Mouse (Mus musculus) embryonic facial prominence, embryonic 10.5 days (tissue): ENCODE results near the gene Hyou1. TPM values are rescaled to one million over a fixed set of nuclear protein-coding genes. Genes with fewer than 3 reads are reported as not detected.

Experiments used
- microRNA-seq: library from miRNA; unstranded; fragments of <30 nt; microRNA quantifications from one replicate; pipeline ENCODE4, GENCODE M21; 2017
- polyA plus RNA-seq: library from polyadenylated mRNA; unstranded; fragments of >200 nt; fragmentation: Nextera tagmentation; extraction: Ambion mirVana; gene quantifications from 2 replicates; pipeline ENCODE4 v1.2.1, GENCODE M21; 2016

Hyou1 gene
- polyA plus RNA-seq, 1 experiment from 2014 or later, result 43.8 TPM

Small RNA genes within 50 kb of the gene (microRNA-seq; reads per million reads assigned to microRNA genes)
- gene Gm44335, result not detected
- gene Mir7085, result not detected

Other genes starting within 250 kb of the Hyou1 start
- 11.2 and 12.3 TPM in 2 replicates for gene Mcam, start 245.0 kb upstream of the Hyou1 start, polyA plus RNA-seq
- 25.4 and 25.5 TPM in 2 replicates for gene Cbl, start 145.4 kb upstream of the Hyou1 start, polyA plus RNA-seq
- gene Ccdc153, start 138.8 kb upstream of the Hyou1 start, polyA plus RNA-seq, result not detected in 2 replicates
- gene Pdzd3, start 128.0 kb upstream of the Hyou1 start, polyA plus RNA-seq, result 0.09 TPM in 1 of 2 replicates, not detected in the other
- 1.9 and 2.4 TPM in 2 replicates for gene Nlrx1, start 110.9 kb upstream of the Hyou1 start, polyA plus RNA-seq
- 2.6 and 3.1 TPM in 2 replicates for gene Abcg4, start 90.9 kb upstream of the Hyou1 start, polyA plus RNA-seq
- 29.6 and 31.4 TPM in 2 replicates for gene Hinfp, start 73.8 kb upstream of the Hyou1 start, polyA plus RNA-seq
- gene C2cd2l, start 59.2 kb upstream of the Hyou1 start, polyA plus RNA-seq, result 6.8 and 7.8 TPM in 2 replicates
- gene Dpagt1, start 53.5 kb upstream of the Hyou1 start, polyA plus RNA-seq, result 53.8 and 53.9 TPM in 2 replicates
- 601 and 615 TPM in 2 replicates for gene H2afx, start 44.8 kb upstream of the Hyou1 start, polyA plus RNA-seq
- gene Hmbs, start 35.3 kb upstream of the Hyou1 start, polyA plus RNA-seq, result 167 and 175 TPM in 2 replicates
- gene Vps11, start 17.8 kb upstream of the Hyou1 start, polyA plus RNA-seq, result 30.7 and 30.9 TPM in 2 replicates
- gene Slc37a4, start 17.4 kb downstream of the Hyou1 start, polyA plus RNA-seq, result 13.4 and 16.1 TPM in 2 replicates
- 2,417 and 2,419 TPM in 2 replicates for gene Rps25, start 27.6 kb downstream of the Hyou1 start, polyA plus RNA-seq
- gene Trappc4, start 28.1 kb downstream of the Hyou1 start, polyA plus RNA-seq, result 178 and 179 TPM in 2 replicates
- 21.6 and 28.4 TPM in 2 replicates for gene Ccdc84, start 39.1 kb downstream of the Hyou1 start, polyA plus RNA-seq
- gene Foxr1, start 61.6 kb downstream of the Hyou1 start, polyA plus RNA-seq, result not detected in 2 replicates
- 0.41 and 0.59 TPM in 2 replicates for gene Upk2, start 75.5 kb downstream of the Hyou1 start, polyA plus RNA-seq
- gene Bcl9l, start 103.3 kb downstream of the Hyou1 start, polyA plus RNA-seq, result 7.4 and 7.7 TPM in 2 replicates
- gene Cxcr5, start 182.4 kb downstream of the Hyou1 start, polyA plus RNA-seq, result not detected in 2 replicates
- 21.8 and 23.5 TPM in 2 replicates for gene Ddx6, start 225.4 kb downstream of the Hyou1 start, polyA plus RNA-seq